Mouse (Mus musculus): ENCODE measurements around the gene Bax. TPM values are rescaled to one million over a fixed set of nuclear protein-coding genes. Genes with fewer than 3 reads are reported as not detected.
A peak's percentile ranks its signal among the peaks of the same experiment; 100 is the strongest.
"Not testable (repeated sequence)": the region's sequence is repeated elsewhere in the genome, so short reads cannot be mapped to it uniquely, and the experiment has no call there.

Gene Bax
- total RNA-seq (2021): 10 to 100 TPM; 14.2 to 16.6 TPM
- long read RNA-seq, experiment 1, transcript Bax-201 (6 exons, 867 nt): major isoform, 13 of 17 reads
- long read RNA-seq, experiment 1, partial matches to known transcripts: 1 of 17 reads
- long read RNA-seq, experiment 1, other reads (novel, unspliced or antisense): 3 of 17 reads
- long read RNA-seq, experiment 2, partial matches to known transcripts: 5 of 14 reads
- long read RNA-seq, experiment 2, other reads (novel, unspliced or antisense): 3 of 14 reads

DNA sequence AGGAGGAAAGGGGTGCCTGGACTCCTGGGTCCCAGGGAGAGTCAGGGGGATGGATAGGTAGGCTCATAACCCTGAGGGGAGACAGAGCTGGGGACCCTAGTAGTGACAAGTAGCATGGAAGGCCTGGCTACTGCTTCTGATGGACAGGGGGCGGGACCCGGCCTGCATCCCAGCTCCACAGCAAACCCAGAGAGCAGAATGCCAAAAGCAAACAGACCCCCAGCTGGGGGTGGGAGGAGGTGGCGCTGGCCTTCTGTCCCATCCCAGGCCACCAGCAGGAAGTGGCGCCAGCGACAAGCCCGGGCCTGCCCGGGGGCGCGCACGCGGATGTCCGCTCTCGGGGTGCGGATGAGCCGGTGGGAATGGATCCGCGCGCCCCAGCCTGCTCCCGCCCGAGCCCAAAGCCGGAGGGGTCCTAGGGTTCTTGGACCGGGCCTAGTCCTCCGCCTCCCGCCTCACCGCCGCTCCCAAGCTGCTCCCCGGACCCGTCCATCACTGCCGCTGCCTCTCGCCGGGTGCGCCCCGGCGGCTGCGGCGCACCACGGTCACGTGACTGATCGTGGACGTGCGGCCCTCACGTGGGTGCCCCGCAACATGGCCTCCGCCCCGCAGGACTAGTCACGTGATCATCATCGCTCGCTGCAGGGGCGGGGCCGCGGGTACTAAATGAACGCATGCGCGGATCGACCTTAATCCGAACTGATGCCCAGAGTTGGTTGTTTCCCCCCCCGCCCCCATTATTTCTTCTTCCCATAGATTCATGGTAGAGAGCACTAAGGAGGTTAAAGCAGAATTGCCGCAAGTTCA lies at the start of gene Bax:
Gene Bax, minus strand, starts transcription at position 616 of the 807 bp plus-strand sequence.
- DNase-seq (ENCODE audit: low spot score): peak; percentile 96

GRCm38 (mm10) chr7:45515436-45515835 lies 48.7 kb upstream of the Bax start:
- no peak for DNase-seq (ENCODE audit: low spot score)

GRCm38 (mm10) chr7:45514411-45514810 lies 47.7 kb upstream of the Bax start:
- no peak for DNase-seq (ENCODE audit: low spot score)

GRCm38 (mm10) chr7:45509912-45510787 lies 43.5 kb upstream of the Bax start, which contains the start of gene Nucb1:
Gene Nucb1 (minus strand): TSS chr7:45510406.
- peak; percentile 95 for DNase-seq (ENCODE audit: low spot score)

DNA sequence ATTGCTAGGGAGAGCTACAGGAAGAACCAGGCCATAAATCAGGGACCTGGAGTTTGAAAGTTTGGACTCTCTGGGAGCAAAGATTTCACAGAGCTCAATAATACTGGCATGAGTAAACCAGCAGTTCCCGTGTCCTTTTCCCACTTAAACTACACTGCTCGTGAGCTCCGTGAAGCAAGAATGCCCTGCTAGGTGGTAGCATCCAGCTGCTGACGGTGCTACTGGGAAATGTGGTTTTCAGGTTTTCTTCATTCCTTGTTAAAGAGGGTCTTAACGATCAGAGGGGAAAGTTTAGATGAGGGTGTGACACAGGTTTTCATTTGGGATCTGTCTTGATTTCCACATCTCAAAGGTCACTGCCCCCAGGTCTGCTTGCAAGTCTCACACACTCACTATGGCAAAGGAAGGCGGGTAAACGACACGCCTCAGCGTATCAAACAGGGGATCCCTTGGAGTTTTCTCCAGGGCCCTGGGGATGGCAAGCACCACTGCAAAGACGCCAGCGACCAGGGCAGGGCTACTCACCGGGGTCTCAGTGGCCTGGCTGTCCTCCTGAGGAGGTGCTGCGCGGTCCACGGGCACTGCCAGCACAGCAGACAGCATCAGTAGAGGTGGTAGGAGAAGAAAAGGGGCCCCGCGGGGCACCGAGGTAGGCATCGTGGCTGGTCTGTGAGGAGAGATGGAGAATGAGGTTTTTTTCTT lies 42.6 kb upstream of the Bax start:
- no peak for DNase-seq (ENCODE audit: low spot score)

GRCm38 (mm10) chr7:45508561-45508960 lies 41.9 kb upstream of the Bax start:
- no peak for DNase-seq (ENCODE audit: low spot score)

DNA sequence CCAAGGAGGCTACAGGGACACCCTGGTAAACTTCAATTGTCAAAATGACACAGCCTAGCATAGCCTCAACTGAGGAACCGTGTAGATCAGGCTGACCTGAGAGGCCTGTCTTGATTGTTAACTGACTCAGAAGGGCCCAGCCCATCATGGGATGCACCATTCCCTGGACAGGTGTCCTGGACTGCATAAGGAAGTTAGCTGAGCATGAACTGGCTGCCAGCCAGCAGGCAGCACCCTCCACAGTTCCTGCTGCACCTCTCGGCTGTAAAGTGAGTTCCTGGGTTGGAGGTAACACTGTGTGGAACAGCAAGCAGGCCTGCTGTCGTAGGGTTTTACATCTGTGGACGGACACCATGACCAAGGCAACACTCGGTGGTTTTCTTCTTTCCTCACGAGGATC lies 40.9 kb upstream of the Bax start:
- no peak for DNase-seq (ENCODE audit: low spot score)

GRCm38 (mm10) chr7:45498427-45498826 lies 31.7 kb upstream of the Bax start:
- DNase-seq (ENCODE audit: low spot score): no peak

DNA sequence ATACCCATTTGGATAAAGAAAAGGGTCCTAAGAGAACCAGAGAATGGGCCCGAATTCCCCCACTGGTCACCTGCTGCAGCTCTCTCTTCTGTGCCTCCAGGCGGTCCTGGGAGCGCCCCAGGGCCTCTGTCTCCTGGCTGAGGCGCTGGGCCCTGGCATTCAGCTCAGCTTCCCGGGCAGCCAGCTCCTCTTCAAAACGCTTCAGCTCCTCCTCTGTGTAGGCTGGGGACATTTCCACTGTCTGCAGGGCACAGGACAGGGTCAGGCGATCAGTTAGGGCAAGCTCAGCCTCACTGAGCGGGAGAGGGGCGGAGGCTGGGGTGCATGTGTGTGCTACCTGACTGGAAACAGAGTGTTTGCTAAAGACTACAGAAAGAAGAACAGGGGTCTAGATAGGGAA lies 27.9 kb upstream of the Bax start:
- DNase-seq (ENCODE audit: low spot score): no peak

DNA sequence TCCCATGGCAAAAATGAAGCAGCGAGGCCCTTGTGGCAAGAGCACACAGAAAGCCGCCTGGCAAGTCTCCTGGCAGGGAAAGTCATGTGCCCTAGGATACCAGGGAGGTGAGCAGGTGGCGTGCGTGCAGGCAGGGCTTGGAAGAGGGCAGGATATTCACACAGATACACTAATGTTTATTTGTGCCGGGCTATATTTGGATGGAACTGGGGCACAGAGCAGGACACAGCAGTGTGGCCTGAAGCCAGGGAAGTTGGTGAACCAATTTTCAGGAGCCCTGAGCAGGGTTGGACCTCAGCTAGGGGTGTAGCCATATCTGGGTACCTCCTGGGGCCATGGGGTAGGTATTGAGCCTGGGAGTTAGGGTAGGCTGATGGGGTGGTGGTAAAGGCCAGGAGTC lies 26.3 kb upstream of the Bax start:
- DNase-seq (ENCODE audit: low spot score): peak; percentile 79

DNA sequence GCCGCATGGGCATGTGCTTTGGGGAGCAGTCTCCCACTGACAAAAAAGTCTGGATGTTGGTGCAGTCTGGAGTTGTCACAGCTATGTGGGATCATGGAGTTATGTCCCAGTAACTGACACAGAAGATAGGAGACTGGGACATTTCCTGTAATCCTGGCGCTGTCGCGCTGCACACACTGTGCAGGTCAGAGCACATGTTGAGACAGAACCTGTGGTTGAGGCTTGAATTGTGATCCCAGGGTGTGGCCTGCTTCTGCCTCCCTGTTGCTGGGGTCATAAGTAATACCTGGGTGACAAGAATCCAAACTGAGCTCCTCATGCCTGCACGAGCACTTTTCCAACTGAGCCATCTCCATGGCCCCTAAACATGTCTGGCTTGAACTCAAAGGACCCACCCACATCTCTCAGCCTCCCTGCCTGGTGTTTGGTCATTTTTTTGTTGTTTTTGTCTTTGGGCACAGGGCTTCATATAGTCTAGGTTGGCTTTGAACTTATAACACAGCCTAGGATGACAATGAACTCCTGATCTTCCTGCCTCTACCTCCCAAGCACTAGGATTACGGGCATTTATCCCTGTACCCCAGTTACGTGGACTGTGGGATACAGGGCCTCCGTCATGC lies 25.6 kb upstream of the Bax start:
- DNase-seq (ENCODE audit: low spot score): no peak

DNA sequence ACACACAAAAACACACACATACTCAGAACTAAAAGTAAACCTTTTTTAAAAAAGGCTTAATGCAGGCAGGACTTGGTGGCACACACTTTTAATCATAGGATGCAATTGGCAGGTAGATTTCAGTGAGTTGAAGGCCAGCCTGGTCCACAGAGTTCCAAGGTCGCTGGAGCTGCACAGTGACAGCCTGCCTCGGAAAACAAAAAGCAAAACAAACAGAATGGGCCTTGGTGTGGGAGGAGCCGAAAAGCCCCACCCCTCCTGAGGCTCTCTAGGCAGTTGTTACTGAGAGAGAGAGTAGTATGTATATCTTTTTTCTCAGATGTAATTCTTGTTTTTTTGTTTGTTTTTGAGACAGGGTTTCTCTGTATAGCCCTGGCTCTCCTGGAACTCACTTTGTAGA lies 24.6 kb upstream of the Bax start:
- no peak for DNase-seq (ENCODE audit: low spot score)

DNA sequence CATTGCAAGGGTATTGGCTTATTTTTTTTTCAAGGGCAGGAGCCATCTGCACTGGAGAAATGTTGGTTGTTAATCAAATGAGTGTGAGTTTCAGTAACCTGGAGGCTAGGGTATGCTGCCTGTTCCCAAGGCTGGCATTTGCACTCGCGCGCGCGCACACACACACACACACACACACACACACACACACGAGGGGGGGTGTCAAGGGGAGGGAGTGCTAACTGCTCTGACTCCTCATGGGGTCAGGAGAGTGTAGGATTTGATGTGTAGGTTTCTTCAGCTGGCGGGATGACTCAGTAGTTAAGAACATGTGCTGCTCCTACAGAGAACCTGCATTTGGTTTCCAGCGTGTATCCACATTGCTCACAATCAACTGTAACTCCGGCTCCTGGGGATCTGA lies 24.1 kb upstream of the Bax start:
- no peak for DNase-seq (ENCODE audit: low spot score)

DNA sequence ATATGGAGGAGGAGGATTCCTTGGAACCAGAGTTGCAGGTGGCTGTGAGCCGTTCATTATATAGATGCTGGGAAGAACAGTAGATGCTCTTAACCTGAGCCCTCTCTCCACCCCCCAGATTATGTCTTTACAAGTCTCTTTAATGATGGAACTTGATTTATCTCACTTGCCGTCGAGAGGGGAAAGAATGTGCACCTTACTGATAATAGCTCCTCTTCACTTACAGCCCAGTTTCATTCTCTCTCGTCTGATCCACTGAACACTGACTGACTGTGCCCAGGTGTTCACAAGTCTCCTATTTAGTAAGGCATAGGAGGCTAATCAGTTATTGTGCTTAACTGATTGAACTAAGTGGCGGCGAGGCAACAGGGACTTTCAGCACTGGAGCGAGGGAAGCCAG lies 22.9 kb upstream of the Bax start:
- no peak for DNase-seq (ENCODE audit: low spot score)

DNA sequence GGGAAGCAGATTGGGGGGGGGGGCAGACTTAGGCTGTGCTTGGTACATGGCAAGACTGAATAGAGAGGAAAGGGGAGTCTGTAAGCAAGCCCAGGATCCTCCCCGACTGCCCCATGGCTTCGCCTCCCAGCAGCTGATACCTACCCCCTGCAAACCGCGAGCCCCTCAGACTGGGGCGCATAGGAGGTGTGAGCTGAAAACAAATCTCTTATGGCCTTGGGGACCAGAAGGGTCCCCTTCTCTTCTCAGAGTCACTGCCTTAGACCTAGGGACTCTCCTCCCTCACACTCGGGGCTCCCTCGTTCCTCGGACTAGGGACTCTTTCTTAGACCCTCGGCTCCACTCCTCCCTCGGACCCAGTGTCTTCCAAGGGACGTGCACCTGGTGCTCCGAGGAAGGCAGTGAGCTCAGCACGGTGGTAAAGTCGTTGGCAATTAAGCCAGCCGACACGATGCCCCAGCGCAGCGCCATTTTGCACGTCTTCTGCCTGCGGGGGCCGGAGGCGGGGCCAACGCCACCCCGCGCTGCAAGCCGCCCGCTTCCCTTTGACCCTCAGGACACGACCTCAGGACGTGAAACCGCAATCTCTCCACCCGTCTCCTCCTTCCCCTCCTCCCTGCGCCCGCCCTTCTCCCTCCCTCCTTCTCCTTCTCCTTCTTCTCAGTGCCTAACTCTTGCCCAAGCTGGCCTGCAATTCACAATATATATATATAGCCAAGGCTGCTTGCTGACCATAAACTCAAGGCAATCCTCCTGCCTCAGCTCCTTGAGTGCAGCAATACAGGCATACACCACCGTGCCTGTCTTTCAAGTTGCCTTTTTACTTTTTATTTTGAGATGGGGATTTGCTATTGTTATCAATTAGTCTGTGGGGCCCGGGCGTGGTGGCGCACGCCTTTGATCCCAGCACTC lies 21.9 kb upstream of the Bax start, which contains the start of gene Dhdh:
Gene Dhdh, minus strand, starts transcription at position 513 of the 912 bp plus-strand sequence.
- peak; percentile 82 for DNase-seq (ENCODE audit: low spot score)

GRCm38 (mm10) chr7:45487861-45488292 lies 21.2 kb upstream of the Bax start:
- DNase-seq (ENCODE audit: low spot score): no peak

DNA sequence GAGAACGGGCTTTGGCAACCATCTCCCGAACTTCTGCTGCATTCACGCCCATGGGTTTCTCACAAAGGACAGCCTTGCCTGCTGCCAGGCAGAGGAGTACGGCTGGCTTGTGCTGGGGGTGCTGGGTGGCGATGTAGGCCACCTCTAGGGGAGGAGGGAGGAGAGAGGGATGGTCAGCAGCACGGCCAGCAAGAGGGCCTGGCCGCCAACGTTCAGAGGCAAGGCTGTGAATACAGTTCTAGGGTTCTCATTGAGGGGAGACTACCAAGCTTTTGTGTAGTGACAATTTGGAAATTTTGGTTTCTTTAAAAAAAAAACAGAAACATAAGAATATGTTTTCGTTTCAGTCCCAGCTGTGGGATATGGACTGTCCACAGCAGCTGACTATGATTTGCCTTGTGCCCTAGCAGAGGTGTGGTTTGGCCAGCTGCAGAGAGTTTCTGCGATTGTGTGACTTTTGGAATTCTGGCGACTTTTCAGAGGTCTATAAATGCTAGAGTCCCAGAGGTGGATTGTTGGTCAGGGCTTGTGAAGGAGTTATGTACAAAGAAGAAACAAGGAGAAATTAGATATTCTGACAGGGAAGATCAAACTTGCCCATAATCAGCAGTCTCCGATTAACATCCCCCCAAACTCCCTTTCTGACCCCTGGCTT lies 20.2 kb upstream of the Bax start, which contains the start of gene Gm45808:
Gene Gm45808, minus strand, starts transcription at position 51 of the 655 bp plus-strand sequence.
- DNase-seq (ENCODE audit: low spot score): no peak

- no peak for DNase-seq (ENCODE audit: low spot score)
Observed at GRCm38 (mm10) chr7:45486158-45486557, 19.5 kb upstream of the Bax start.

GRCm38 (mm10) chr7:45484985-45485384 lies 18.3 kb upstream of the Bax start:
- DNase-seq (ENCODE audit: low spot score): not testable (repeated sequence)
